Mouse (Mus musculus) liver, embryonic 16.5 days (tissue): ENCODE data around the gene Crlf1. TPM values are rescaled to one million over a fixed set of nuclear protein-coding genes. Genes with fewer than 3 reads are reported as not detected.
A peak's percentile ranks its signal among the peaks of the same experiment; 100 is the strongest.
"Not testable (repeated sequence)": the region's sequence is repeated elsewhere in the genome, so short reads cannot be mapped to it uniquely, and the experiment has no call there.

Source experiments
- ATAC-seq: fragments of 200-750 bp; cut with Nextera tagmentation; 2 replicates; pipeline ENCODE4 v1.8.0; 2017; ENCODE audit warnings: low read depth, mild to moderate bottlenecking, moderate number of reproducible peaks, moderate library complexity
- H3K27ac ChIP-seq: fragments of 300-500 bp; sonication (generic); 2 replicates; pipeline ENCODE4 v1.5.1; 2014; ENCODE audit warnings: mild to moderate bottlenecking, low read length
- H3K27me3 ChIP-seq: fragments of 300-500 bp; sonication (generic); 2 replicates; pipeline ENCODE4 v1.6.1; 2014; ENCODE audit warnings: low read depth, low read length, mixed read lengths; ENCODE audit not compliant: control insufficient read depth, insufficient read depth
- H3K36me3 ChIP-seq: fragments of 300-500 bp; sonication (generic); 2 replicates; pipeline ENCODE4 v1.6.1; 2014; ENCODE audit warnings: mild to moderate bottlenecking; ENCODE audit not compliant: control insufficient read depth, insufficient read depth
- H3K4me1 ChIP-seq: fragments of 300-500 bp; sonication (generic); 2 replicates; pipeline ENCODE4 v1.6.1; 2014; ENCODE audit warnings: low read depth, low read length, mixed read lengths; ENCODE audit not compliant: control insufficient read depth
- H3K4me2 ChIP-seq: fragments of 300-500 bp; sonication (generic); 2 replicates; pipeline ENCODE4 v1.6.1; 2014; ENCODE audit warnings: low read depth, low read length, mixed read lengths
- H3K4me3 ChIP-seq: fragments of 300-500 bp; sonication (generic); 2 replicates; pipeline ENCODE4 v1.5.1; 2014; ENCODE audit warnings: low read depth, mild to moderate bottlenecking, low read length
- H3K9ac ChIP-seq: fragments of 300-500 bp; sonication (generic); 2 replicates; pipeline ENCODE4 v1.6.1; 2014; ENCODE audit warnings: low read depth, low read length
- H3K9me3 ChIP-seq: fragments of 300-500 bp; sonication (generic); replicated peaks from 2 replicates; pipeline ENCODE4 v1.6.1; 2016; ENCODE audit warnings: low read length; ENCODE audit not compliant: control insufficient read depth
- WGBS: fragments of 180-500 bp; shearing (Covaris S2); extraction: QIAGEN DNeasy Blood & Tissue Kit; methylation state at CpG from one replicate; pipeline ENCODE4 v1.1.7; 2014; ENCODE audit not compliant: insufficient replicate concordance; 5-methylcytosine and 5-hydroxymethylcytosine counted together
- polyA plus RNA-seq: library from polyadenylated mRNA; unstranded; fragments of >200 nt; fragmentation: Nextera tagmentation; extraction: Ambion mirVana; gene quantifications from 2 replicates; pipeline ENCODE4 v1.2.1, GENCODE M21; 2015

The Crlf1 gene
- polyA plus RNA-seq, 1 experiment from 2014 or later = 1.3 TPM

GRCm38 (mm10) chr8:70509281-70509952 is 16.5 kb downstream of the Crlf1 start:
- Histone ChIP-seq H3K27me3 (no peaks in the 10 kb centered on the region), H3K36me3 (peaks cover 27% of the 10 kb centered on the region), H3K4me2 (peak overlapping the region; percentile 76), H3K9me3 (no peaks in the 10 kb centered on the region), H3K27ac (peak overlapping the region; percentile 99), H3K4me3 (peak overlapping the region; percentile 99), H3K9ac (peak overlapping the region; percentile 99), H3K4me1 (peaks cover 46% of the 10 kb centered on the region)
- ATAC-seq = no peak
- WGBS = 2% methylated on average over 25 of the region's 25 CpGs

- peaks cover 27% of the 10 kb centered on the region for H3K36me3 ChIP-seq
- no peaks in the 10 kb centered on the region for H3K9me3 ChIP-seq
- H3K4me1 ChIP-seq = peaks cover 39% of the 10 kb centered on the region
- peak within 1 kb of the TSS; percentile 99 for H3K27ac ChIP-seq
- WGBS = under 1% methylated on average over 74 of the region's 74 CpGs
- H3K27me3 ChIP-seq = no peaks in the 10 kb centered on the region
- peak; percentile 83 for ATAC-seq
- peak within 1 kb of the TSS; percentile 99 for H3K9ac ChIP-seq
- peak within 1 kb of the TSS; percentile 76 for H3K4me2 ChIP-seq
- peak within 1 kb of the TSS; percentile 99 for H3K4me3 ChIP-seq
Observed at GRCm38 (mm10) chr8:70510228-70510915, 17.4 kb downstream of the Crlf1 start, which contains the start of gene Uba52. TSS of gene Uba52 (minus strand) at chr8:70510801.

- H3K9ac ChIP-seq = peak overlapping the region; percentile 99
- peak overlapping the region; percentile 99 for H3K4me3 ChIP-seq
- H3K36me3 ChIP-seq = peaks cover 27% of the 10 kb centered on the region
- H3K4me1 ChIP-seq = peaks cover 31% of the 10 kb centered on the region
- ATAC-seq, H3K9me3 ChIP-seq, H3K27me3 ChIP-seq: not testable (repeated sequence)
- 37% methylated on average over 6 of the region's 6 CpGs for WGBS
- peak overlapping the region; percentile 76 for H3K4me2 ChIP-seq
- H3K27ac ChIP-seq = peak overlapping the region; percentile 99
Observed at GRCm38 (mm10) chr8:70511174-70511573, 18.2 kb downstream of the Crlf1 start.

- H3K4me2 ChIP-seq = peak overlapping the region; percentile 76
- H3K9ac ChIP-seq = peak overlapping the region; percentile 99; the same call in 1 of the 2 replicates
- peak overlapping the region; percentile 99 for H3K4me3 ChIP-seq
- H3K27me3 ChIP-seq = no peaks in the 10 kb centered on the region
- peak overlapping the region; percentile 99 for H3K27ac ChIP-seq
- peaks cover 29% of the 10 kb centered on the region for H3K4me1 ChIP-seq
- ATAC-seq = no peak
- 69% methylated on average over 2 of the region's 2 CpGs for WGBS
- peaks cover 27% of the 10 kb centered on the region for H3K36me3 ChIP-seq
- no peaks in the 10 kb centered on the region for H3K9me3 ChIP-seq
Observed at GRCm38 (mm10) chr8:70511770-70512169, 18.8 kb downstream of the Crlf1 start.

GRCm38 (mm10) chr8:70512253-70512903 is 19.4 kb downstream of the Crlf1 start:
- Histone ChIP-seq H3K4me2 (peak overlapping the region; percentile 76), H3K9me3 (no peaks in the 10 kb centered on the region), H3K27me3 (no peaks in the 10 kb centered on the region), H3K4me1 (peaks cover 26% of the 10 kb centered on the region), H3K27ac (peak overlapping the region; percentile 99), H3K9ac (no peak overlapping the region), H3K36me3 (peaks cover 23% of the 10 kb centered on the region), H3K4me3 (no peak overlapping the region)
- ATAC-seq = no peak
- WGBS = 62% methylated on average over 11 of the region's 11 CpGs

GRCm38 (mm10) chr8:70513441-70513840 is 20.5 kb downstream of the Crlf1 start:
- H3K36me3 ChIP-seq = peaks cover 15% of the 10 kb centered on the region
- no peaks in the 10 kb centered on the region for H3K9me3 ChIP-seq
- H3K4me2 ChIP-seq = no peak overlapping the region
- H3K4me1 ChIP-seq = peaks cover 25% of the 10 kb centered on the region
- 72% methylated on average over 2 of the region's 2 CpGs for WGBS
- ATAC-seq = no peak
- H3K27ac ChIP-seq = no peak overlapping the region
- no peak overlapping the region for H3K4me3 ChIP-seq
- no peak overlapping the region for H3K9ac ChIP-seq
- H3K27me3 ChIP-seq = no peaks in the 10 kb centered on the region

- H3K4me1 ChIP-seq = peaks cover 8% of the 10 kb centered on the region
- H3K9me3 ChIP-seq = no peaks in the 10 kb centered on the region
- no peak for ATAC-seq
- no peak overlapping the region for H3K4me3 ChIP-seq
- 79% methylated on average over 10 of the region's 10 CpGs for WGBS
- H3K27ac ChIP-seq = no peak overlapping the region
- peaks cover 17% of the 10 kb centered on the region for H3K36me3 ChIP-seq
- H3K27me3 ChIP-seq = no peaks in the 10 kb centered on the region
- H3K4me2 ChIP-seq = no peak overlapping the region
- no peak overlapping the region for H3K9ac ChIP-seq
Observed at GRCm38 (mm10) chr8:70517940-70518643, 25.1 kb downstream of the Crlf1 start.

- Histone ChIP-seq H3K36me3 (peaks cover 11% of the 10 kb centered on the region), H3K4me1 (peaks cover 14% of the 10 kb centered on the region), H3K27ac (no peak overlapping the region), H3K4me3 (no peak overlapping the region), H3K27me3 (no peaks in the 10 kb centered on the region), H3K9ac (no peak overlapping the region), H3K9me3 (no peaks in the 10 kb centered on the region), H3K4me2 (no peak overlapping the region)
- ATAC-seq = no peak
- 75% methylated on average over 6 of the region's 6 CpGs for WGBS
Observed at GRCm38 (mm10) chr8:70519043-70519442, 26.1 kb downstream of the Crlf1 start.
